Mouse (Mus musculus): Measurements from ENCODE around the gene Acvr1.

DNA sequence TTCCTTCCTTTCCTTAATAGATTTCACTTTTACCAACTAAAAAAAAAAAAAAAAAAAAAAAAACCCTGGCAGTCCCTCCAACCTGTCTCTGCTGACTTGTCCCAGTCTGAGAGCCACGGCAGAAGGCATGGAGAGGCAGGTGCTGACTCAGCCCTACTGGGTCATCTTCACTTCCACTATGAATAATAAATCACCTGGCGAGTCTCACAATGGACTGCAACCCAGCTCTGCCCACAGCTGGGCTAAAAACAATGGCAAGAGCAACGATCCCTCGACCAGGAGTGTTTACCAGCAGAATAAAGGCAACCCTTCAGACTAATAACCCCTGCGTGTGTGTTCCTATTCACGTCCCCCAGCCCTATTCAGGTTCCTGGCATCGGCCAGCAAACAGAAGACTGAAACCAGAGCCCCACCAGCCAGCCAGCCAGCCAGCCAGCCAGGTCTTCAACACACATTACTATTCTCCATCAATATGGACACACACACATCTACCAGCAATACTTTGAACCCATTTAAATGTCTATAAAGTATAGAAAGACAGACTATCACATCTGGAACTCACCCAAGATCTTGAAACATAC is 37.0 kb downstream of the Acvr1 start:
- TF ChIP-seq CTCF (IDR thresholded peaks at IDR 0.05; ENCODE audit: low read depth) (no peak), EP300 (IDR thresholded peaks at IDR 0.05; ENCODE audit: low read depth) (no peak)

All from heart, postnatal 0 days (tissue).